Mouse (Mus musculus): ENCODE results near the gene Ezh1.

Ezh1 gene

GRCm38 (mm10) chr11:101199555-101199954, 26.7 kb downstream of the Ezh1 start:
- DNase-seq, result no peak

GRCm38 (mm10) chr11:101196175-101196574, 30.1 kb downstream of the Ezh1 start:
- DNase-seq, result peak; percentile 32

- DNase-seq, result no peak
Observed at GRCm38 (mm10) chr11:101195571-101195970, 30.7 kb downstream of the Ezh1 start.

- DNase-seq, result no peak
Observed at GRCm38 (mm10) chr11:101195101-101195500, 31.2 kb downstream of the Ezh1 start.

GRCm38 (mm10) chr11:101194643-101195042, 31.6 kb downstream of the Ezh1 start:
- DNase-seq, result peak; percentile 50

GRCm38 (mm10) chr11:101194137-101194536, 32.1 kb downstream of the Ezh1 start:
- DNase-seq, result no peak

GRCm38 (mm10) chr11:101193076-101193475, 33.2 kb downstream of the Ezh1 start:
- no peak for DNase-seq

- DNase-seq, result no peak
Observed at GRCm38 (mm10) chr11:101192646-101193045, 33.6 kb downstream of the Ezh1 start.

- no peak for DNase-seq
Observed at GRCm38 (mm10) chr11:101191919-101192470, 34.3 kb downstream of the Ezh1 start.

GRCm38 (mm10) chr11:101190913-101191907, 35.1 kb downstream of the Ezh1 start:
- DNase-seq, result no peak

GRCm38 (mm10) chr11:101190181-101190912, 35.9 kb downstream of the Ezh1 start:
- no peak for DNase-seq

GRCm38 (mm10) chr11:101189495-101190180, 36.6 kb downstream of the Ezh1 start:
- no peak for DNase-seq

GRCm38 (mm10) chr11:101188166-101188805, 38.0 kb downstream of the Ezh1 start:
- no peak for DNase-seq

- DNase-seq, result no peak
Observed at GRCm38 (mm10) chr11:101187541-101187940, 38.7 kb downstream of the Ezh1 start.

GRCm38 (mm10) chr11:101186526-101187247, 39.6 kb downstream of the Ezh1 start:
- DNase-seq, result no peak

- no peak for DNase-seq
Observed at GRCm38 (mm10) chr11:101185441-101185840, 40.8 kb downstream of the Ezh1 start.

- no peak for DNase-seq
Observed at GRCm38 (mm10) chr11:101184984-101185383, 41.3 kb downstream of the Ezh1 start.

GRCm38 (mm10) chr11:101182771-101183517, 43.3 kb downstream of the Ezh1 start:
- DNase-seq, result no peak

GRCm38 (mm10) chr11:101181961-101182360, 44.3 kb downstream of the Ezh1 start:
- DNase-seq, result no peak

GRCm38 (mm10) chr11:101180846-101181740, 45.2 kb downstream of the Ezh1 start:
- DNase-seq, result peak; percentile 46

Measured in thymus, postnatal 14 days (tissue).